Mouse (Mus musculus) hindbrain, embryonic 16.5 days (tissue): ENCODE data around the gene Cers1. TPM values are rescaled to one million over a fixed set of nuclear protein-coding genes. Genes with fewer than 3 reads are reported as not detected.

Source experiments
- ATAC-seq: fragments of 200-750 bp; cut with Nextera tagmentation; 2 replicates; pipeline ENCODE4 v1.8.0; 2017; ENCODE audit warnings: moderate TSS enrichment, moderate library complexity
- H3K27ac ChIP-seq: fragments of 300-500 bp; sonication (generic); 2 replicates; pipeline ENCODE4 v1.5.1; 2014; ENCODE audit warnings: low read depth, mild to moderate bottlenecking, control low read depth, low read length, moderate library complexity
- H3K27me3 ChIP-seq: fragments of 300-500 bp; sonication (generic); replicated peaks from 2 replicates; pipeline ENCODE4 v1.6.1; 2014; ENCODE audit warnings: low read length; ENCODE audit not compliant: control insufficient read depth, insufficient read depth
- H3K36me3 ChIP-seq: fragments of 300-500 bp; sonication (generic); 2 replicates; pipeline ENCODE4 v1.6.1; 2014; ENCODE audit warnings: mild to moderate bottlenecking, low read length, moderate library complexity, mixed read lengths; ENCODE audit not compliant: control insufficient read depth, insufficient read depth
- H3K4me1 ChIP-seq: fragments of 300-500 bp; sonication (generic); 2 replicates; pipeline ENCODE4 v1.6.1; 2014; ENCODE audit warnings: low read depth, low read length; ENCODE audit not compliant: control insufficient read depth, insufficient read depth
- H3K4me2 ChIP-seq: fragments of 300-500 bp; sonication (generic); 2 replicates; pipeline ENCODE4 v1.6.1; 2014; ENCODE audit warnings: mild to moderate bottlenecking, low read length, control low read depth, moderate library complexity
- H3K4me3 ChIP-seq: fragments of 300-500 bp; sonication (generic); 2 replicates; pipeline ENCODE4 v1.5.1; 2014; ENCODE audit warnings: mild to moderate bottlenecking, low read length, control low read depth, moderate library complexity
- H3K9ac ChIP-seq: fragments of 300-500 bp; sonication (generic); 2 replicates; pipeline ENCODE4 v1.6.1; 2014; ENCODE audit warnings: low read depth, mild to moderate bottlenecking, control low read depth, low read length, moderate library complexity
- H3K9me3 ChIP-seq: fragments of 300-500 bp; sonication (generic); 2 replicates; pipeline ENCODE4 v1.6.1; 2014; ENCODE audit warnings: mild to moderate bottlenecking, low read length, moderate library complexity; ENCODE audit not compliant: control insufficient read depth
- WGBS: fragments of 180-500 bp; shearing (Covaris S2); extraction: QIAGEN DNeasy Blood & Tissue Kit; methylation state at CpG from one replicate; pipeline ENCODE4 v1.1.7; 2014; 5-methylcytosine and 5-hydroxymethylcytosine counted together
- polyA plus RNA-seq: library from polyadenylated mRNA; unstranded; fragments of >200 nt; fragmentation: Nextera tagmentation; extraction: Ambion mirVana; gene quantifications from 2 replicates; pipeline ENCODE4 v1.2.1, GENCODE M21; 2015

Cers1 gene
- polyA plus RNA-seq, 1 experiment from 2014 or later = 40.0 TPM

- H3K4me2 ChIP-seq = no peak overlapping the region
- no peak overlapping the region for H3K4me3 ChIP-seq
- no peaks in the 10 kb centered on the region for H3K9me3 ChIP-seq
- no peak overlapping the region for H3K9ac ChIP-seq
- no peaks in the 10 kb centered on the region for H3K27me3 ChIP-seq
- no peaks in the 10 kb centered on the region for H3K4me1 ChIP-seq
- no peak overlapping the region for H3K27ac ChIP-seq
- H3K36me3 ChIP-seq = peaks cover 30% of the 10 kb centered on the region
- no peak for ATAC-seq
- 77% methylated on average over 7 of the region's 7 CpGs for WGBS
Measured at GRCm38 (mm10) chr8:70343076-70343475, 27.5 kb downstream of the Cers1 start.

GRCm38 (mm10) chr8:70343696-70344095 is 28.1 kb downstream of the Cers1 start:
- Histone ChIP-seq H3K9me3 (no peaks in the 10 kb centered on the region), H3K27me3 (no peaks in the 10 kb centered on the region), H3K4me3 (no peak overlapping the region), H3K27ac (no peak overlapping the region), H3K4me2 (no peak overlapping the region), H3K36me3 (peaks cover 25% of the 10 kb centered on the region), H3K4me1 (no peaks in the 10 kb centered on the region), H3K9ac (no peak overlapping the region)
- ATAC-seq = peak; percentile 60; the same call in 1 of the 2 replicates
- WGBS = 59% methylated on average over 6 of the region's 6 CpGs

- no peaks in the 10 kb centered on the region for H3K9me3 ChIP-seq
- WGBS = 89% methylated on average over 2 of the region's 2 CpGs
- H3K36me3 ChIP-seq = peaks cover 22% of the 10 kb centered on the region
- no peak overlapping the region; the same call in 1 of the 2 replicates for H3K9ac ChIP-seq
- no peak for ATAC-seq
- H3K4me2 ChIP-seq = no peak overlapping the region
- H3K4me1 ChIP-seq = peaks cover 5% of the 10 kb centered on the region; the same call in 1 of the 2 replicates
- H3K27me3 ChIP-seq = no peaks in the 10 kb centered on the region
- H3K27ac ChIP-seq = no peak overlapping the region
- H3K4me3 ChIP-seq = no peak overlapping the region
Measured at GRCm38 (mm10) chr8:70344279-70344678, 28.7 kb downstream of the Cers1 start.

- H3K36me3 ChIP-seq = peaks cover 2% of the 10 kb centered on the region; the same call in 1 of the 2 replicates
- no peak overlapping the region for H3K27ac ChIP-seq
- WGBS = 85% methylated on average over 4 of the region's 4 CpGs
- H3K4me3 ChIP-seq = no peak overlapping the region
- H3K4me2 ChIP-seq = no peak overlapping the region
- H3K4me1 ChIP-seq = peaks cover 31% of the 10 kb centered on the region
- no peaks in the 10 kb centered on the region for H3K9me3 ChIP-seq
- no peaks in the 10 kb centered on the region for H3K27me3 ChIP-seq
- no peak for ATAC-seq
- H3K9ac ChIP-seq = no peak overlapping the region
Measured at GRCm38 (mm10) chr8:70347443-70347842, 31.9 kb downstream of the Cers1 start.

- whole genome bisulfite sequencing = 80% methylated on average over 1 of the region's 1 CpGs
- Histone ChIP-seq H3K4me1 (peaks cover 31% of the 10 kb centered on the region), H3K4me3 (no peak overlapping the region), H3K36me3 (peaks cover 2% of the 10 kb centered on the region; the same call in 1 of the 2 replicates), H3K9me3 (no peaks in the 10 kb centered on the region), H3K27me3 (no peaks in the 10 kb centered on the region), H3K9ac (no peak overlapping the region), H3K27ac (no peak overlapping the region), H3K4me2 (no peak overlapping the region)
- no peak for ATAC-seq
Measured at GRCm38 (mm10) chr8:70347860-70348420, 32.4 kb downstream of the Cers1 start.

GRCm38 (mm10) chr8:70351035-70351999 is 35.7 kb downstream of the Cers1 start:
- no peak for ATAC-seq
- Histone ChIP-seq H3K36me3 (peaks cover 2% of the 10 kb centered on the region; the same call in 1 of the 2 replicates), H3K4me3 (peak overlapping the region; percentile 100), H3K4me1 (peaks cover 36% of the 10 kb centered on the region), H3K9ac (peak overlapping the region; percentile 98), H3K27ac (no peak overlapping the region), H3K27me3 (no peaks in the 10 kb centered on the region), H3K9me3 (no peaks in the 10 kb centered on the region), H3K4me2 (peak overlapping the region; percentile 100)
- WGBS = 57% methylated on average over 15 of the region's 15 CpGs

- H3K4me3 ChIP-seq = peak overlapping the region; percentile 100
- no peaks in the 10 kb centered on the region for H3K9me3 ChIP-seq
- peaks cover 2% of the 10 kb centered on the region; the same call in 1 of the 2 replicates for H3K36me3 ChIP-seq
- no peaks in the 10 kb centered on the region for H3K27me3 ChIP-seq
- no peak overlapping the region for H3K27ac ChIP-seq
- peaks cover 36% of the 10 kb centered on the region for H3K4me1 ChIP-seq
- ATAC-seq = no peak
- peak overlapping the region; percentile 100 for H3K4me2 ChIP-seq
- H3K9ac ChIP-seq = peak overlapping the region; percentile 98
- 26% methylated on average over 3 of the region's 3 CpGs for WGBS
Measured at GRCm38 (mm10) chr8:70352000-70352384, 36.4 kb downstream of the Cers1 start.

GRCm38 (mm10) chr8:70352657-70353151 is 37.1 kb downstream of the Cers1 start:
- Histone ChIP-seq H3K27ac (peak overlapping the region; percentile 90), H3K4me1 (peaks cover 36% of the 10 kb centered on the region), H3K4me2 (peak overlapping the region; percentile 100), H3K27me3 (no peaks in the 10 kb centered on the region), H3K9ac (peak overlapping the region; percentile 98), H3K36me3 (peaks cover 2% of the 10 kb centered on the region; the same call in 1 of the 2 replicates), H3K9me3 (no peaks in the 10 kb centered on the region), H3K4me3 (peak overlapping the region; percentile 100)
- ATAC-seq = peak; percentile 35
- WGBS = under 1% methylated on average over 54 of the region's 64 CpGs
